Mouse (Mus musculus) limb, embryonic 14.5 days (tissue): ENCODE data around the gene Mlst8. TPM values are rescaled to one million over a fixed set of nuclear protein-coding genes. Genes with fewer than 3 reads are reported as not detected.

Experiments used
- ATAC-seq: fragments of 200-750 bp; cut with Nextera tagmentation; 2 replicates; pipeline ENCODE4 v1.8.0; 2017; ENCODE audit warnings: low read depth, moderate number of reproducible peaks, moderate TSS enrichment; ENCODE audit not compliant: low FRiP score
- DNase-seq: peaks from one replicate; pipeline ENCODE4 v3.0.0-alpha.2; 2015; ENCODE audit warnings: low spot score
- H3K27ac ChIP-seq: fragments of 300-500 bp; sonication (generic); replicated peaks from 2 replicates; pipeline ENCODE4 v1.5.1; 2014; ENCODE audit warnings: low read depth, mild to moderate bottlenecking, low read length, moderate library complexity, mixed read lengths
- H3K27me3 ChIP-seq: fragments of 300-500 bp; sonication (generic); 2 replicates; pipeline ENCODE4 v1.6.1; 2014; ENCODE audit warnings: low read length, mixed read lengths; ENCODE audit not compliant: control insufficient read depth, insufficient read depth
- H3K36me3 ChIP-seq: fragments of 300-500 bp; sonication (generic); 2 replicates; pipeline ENCODE4 v1.6.1; 2014; ENCODE audit warnings: mild to moderate bottlenecking, low read length, moderate library complexity, mixed read lengths; ENCODE audit not compliant: control insufficient read depth, insufficient read depth
- H3K4me1 ChIP-seq: fragments of 300-500 bp; sonication (generic); 2 replicates; pipeline ENCODE4 v1.6.1; 2014; ENCODE audit warnings: antibody characterized with exemption, low read length, mixed read lengths; ENCODE audit not compliant: control insufficient read depth, insufficient read depth
- H3K4me2 ChIP-seq: fragments of 300-500 bp; sonication (generic); replicated peaks from 2 replicates; pipeline ENCODE4 v1.6.1; 2014; ENCODE audit warnings: low read depth, mild to moderate bottlenecking, low read length, moderate library complexity; ENCODE audit not compliant: severe bottlenecking
- H3K4me3 ChIP-seq: fragments of 300-500 bp; sonication (generic); replicated peaks from 2 replicates; pipeline ENCODE4 v1.5.1; 2014; ENCODE audit warnings: low read length
- H3K9ac ChIP-seq: fragments of 300-500 bp; sonication (generic); 2 replicates; pipeline ENCODE4 v1.6.1; 2014; ENCODE audit warnings: mild to moderate bottlenecking, low read depth, low read length, moderate library complexity; ENCODE audit not compliant: severe bottlenecking
- H3K9me3 ChIP-seq: fragments of 300-500 bp; sonication (generic); 2 replicates; pipeline ENCODE4 v1.6.1; 2016; ENCODE audit warnings: low read length; ENCODE audit not compliant: control insufficient read depth
- POLR2A ChIP-seq: fragments of 200-500 bp; IDR thresholded peaks from 2 replicates; pipeline ENCODE4 v1.8.0; 2012; ENCODE audit warnings: inconsistent platforms, mild to moderate bottlenecking, moderate library complexity, borderline replicate concordance; ENCODE audit not compliant: insufficient read depth, insufficient read length; ENCODE audit errors: extremely low read depth
- WGBS: fragments of 180-500 bp; shearing (Covaris S2); extraction: QIAGEN DNeasy Blood & Tissue Kit; methylation state at CpG from one replicate; pipeline ENCODE4 v1.1.7; 2014; 5-methylcytosine and 5-hydroxymethylcytosine counted together
- polyA plus RNA-seq, 2 experiments: library from polyadenylated mRNA; depleted of rRNA in 1 of 2; stranded (reverse) in 1 of 2; unstranded in 1 of 2; fragments of >200 nt; fragmentation: Nextera tagmentation in 1 of 2; extraction: Ambion mirVana in 1 of 2; gene quantifications; 2 replicates each; pipeline versions ENCODE4 v1.2.1 to v1.2.3; 2012 to 2014

Mlst8 gene
- polyA plus RNA-seq, 2 experiments: 27.8 to 46.3 TPM

DNA sequence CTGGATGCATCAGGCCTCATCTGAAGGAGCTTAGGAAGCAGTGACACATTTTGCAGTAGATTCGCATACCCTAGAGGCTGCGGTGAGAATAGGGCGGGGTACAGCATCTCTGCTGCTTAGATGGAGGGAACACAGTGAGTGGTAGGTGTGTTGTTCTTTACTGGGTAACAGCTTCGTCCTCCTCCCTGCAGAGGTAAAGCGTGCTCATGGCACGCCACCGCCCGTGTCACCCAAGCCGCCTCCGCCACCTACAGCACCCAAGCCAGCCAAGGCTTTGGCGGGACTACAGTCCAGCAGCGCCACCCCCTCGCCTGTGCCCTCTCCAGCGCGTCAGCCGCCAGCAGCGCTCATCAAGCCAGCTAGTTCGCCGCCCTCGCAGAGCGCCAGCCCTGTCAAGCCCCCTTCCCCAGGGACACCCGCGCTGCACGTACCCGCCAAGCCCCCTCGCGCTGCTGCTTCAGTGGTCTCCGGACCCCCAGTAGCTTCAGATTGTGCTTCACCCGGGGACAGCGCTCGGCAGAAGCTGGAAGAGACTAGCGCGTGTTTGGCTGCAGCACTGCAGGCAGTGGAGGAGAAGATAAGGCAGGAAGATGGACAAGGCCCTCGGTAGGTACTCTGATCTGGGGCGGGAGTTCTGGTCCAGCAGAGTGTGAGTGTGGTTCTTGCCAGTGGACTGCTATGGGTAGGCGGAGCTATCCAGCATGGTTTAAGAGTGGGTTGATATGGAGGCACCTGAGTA, 27.6 kb upstream of the Mlst8 start:
- H3K4me3 ChIP-seq: no peak overlapping the region
- no peak for DNase-seq
- no peaks in the 10 kb centered on the region for H3K27me3 ChIP-seq
- H3K27ac ChIP-seq: no peak overlapping the region
- H3K4me2 ChIP-seq: 0 out of 2 replicates have a peak overlapping the region, but pooled peaks have one; percentile 11
- 0 out of 2 replicates have a peak overlapping the region, but pooled peaks have one; percentile 12 for H3K9ac ChIP-seq
- WGBS: 28% methylated on average over 36 of the region's 36 CpGs
- ATAC-seq: no peak
- no peaks in the 10 kb centered on the region for H3K9me3 ChIP-seq
- TF ChIP-seq POLR2A: no peak
- no peaks in the 10 kb centered on the region for H3K4me1 ChIP-seq
- H3K36me3 ChIP-seq: peaks cover 67% of the 10 kb centered on the region

DNA sequence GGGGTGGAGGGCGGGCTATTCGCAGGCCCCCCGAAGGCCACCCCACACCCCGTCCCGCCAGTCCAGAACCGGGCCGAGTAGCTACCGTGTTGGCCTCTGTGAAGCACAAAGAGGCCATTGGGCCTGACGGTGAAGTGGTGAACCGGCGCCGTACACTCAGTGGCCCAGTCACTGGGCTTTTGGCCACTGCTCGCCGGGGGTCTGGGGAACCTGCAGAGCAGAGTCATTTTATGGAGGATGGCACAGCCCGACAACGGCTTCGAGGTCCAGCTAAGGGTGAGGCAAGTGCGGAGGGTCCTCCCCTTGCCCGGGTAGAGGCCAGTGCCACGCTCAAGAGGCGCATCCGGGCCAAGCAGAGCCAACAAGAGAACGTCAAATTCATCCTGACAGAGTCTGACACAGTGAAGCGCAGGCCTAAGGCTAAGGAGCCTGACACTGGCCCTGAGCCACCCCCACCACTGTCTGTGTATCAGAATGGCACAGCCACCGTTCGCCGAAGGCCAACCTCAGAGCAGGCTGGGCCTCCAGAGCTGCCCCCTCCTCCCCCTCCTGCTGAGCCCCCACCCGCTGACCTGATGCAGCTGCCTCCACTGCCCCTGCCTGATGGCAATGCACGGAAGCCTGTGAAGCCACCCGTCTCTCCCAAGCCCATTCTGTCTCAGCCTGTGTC, 26.5 kb upstream of the Mlst8 start:
- WGBS: 91% methylated on average over 26 of the region's 30 CpGs
- Histone ChIP-seq H3K27me3 (no peaks in the 10 kb centered on the region), H3K27ac (no peak overlapping the region), H3K4me1 (no peaks in the 10 kb centered on the region), H3K9me3 (no peaks in the 10 kb centered on the region), H3K4me2 (no peak overlapping the region), H3K36me3 (peaks cover 59% of the 10 kb centered on the region), H3K9ac (no peak overlapping the region), H3K4me3 (no peak overlapping the region)
- DNase-seq (no peak), ATAC-seq (no peak)
- no peak for TF ChIP-seq POLR2A

DNA sequence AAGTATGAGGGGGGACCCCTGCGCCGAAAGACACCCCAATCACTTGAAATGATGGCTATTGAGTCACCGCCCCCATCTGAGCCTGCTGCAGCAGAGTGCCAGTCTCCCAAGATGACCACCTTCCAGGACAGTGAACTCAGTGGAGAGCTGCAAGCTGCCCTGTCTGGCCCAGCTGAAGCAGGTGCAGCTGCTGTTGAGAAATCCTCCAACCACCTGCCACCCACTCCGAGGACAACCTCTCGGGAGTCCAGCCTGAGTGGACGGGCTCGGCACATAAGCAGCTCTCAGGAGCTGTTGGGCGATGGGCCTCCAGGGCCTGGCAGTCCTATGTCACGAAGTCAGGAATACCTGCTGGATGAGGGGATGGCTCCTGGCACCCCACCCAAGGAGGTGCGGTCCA, 25.2 kb upstream of the Mlst8 start:
- Histone ChIP-seq H3K4me2 (no peak overlapping the region), H3K36me3 (peaks cover 53% of the 10 kb centered on the region), H3K4me1 (no peaks in the 10 kb centered on the region), H3K9ac (no peak overlapping the region), H3K27ac (no peak overlapping the region), H3K9me3 (no peaks in the 10 kb centered on the region), H3K27me3 (no peaks in the 10 kb centered on the region), H3K4me3 (no peak overlapping the region)
- 91% methylated on average over 10 of the region's 10 CpGs for WGBS
- DNase-seq (no peak), ATAC-seq (no peak)
- no peak for TF ChIP-seq POLR2A

DNA sequence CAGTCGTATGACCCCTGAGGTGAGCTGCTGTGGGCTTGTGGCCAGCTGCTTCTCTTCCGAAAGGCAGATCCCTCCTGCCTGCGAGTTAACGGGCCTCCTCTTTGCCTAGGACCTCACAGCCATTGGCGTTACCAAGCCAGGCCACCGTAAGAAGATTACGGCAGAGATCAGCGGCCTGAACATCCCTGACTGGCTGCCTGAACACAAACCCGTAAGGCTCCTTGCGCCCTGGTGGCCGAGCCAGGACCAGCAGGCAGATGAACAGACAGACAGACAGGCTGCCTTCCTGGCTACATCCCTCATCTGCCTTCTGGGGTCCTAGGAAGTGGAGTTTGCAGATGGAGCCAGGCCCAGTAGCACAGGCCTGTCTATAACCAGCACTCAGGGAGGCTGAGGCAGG, 23.3 kb upstream of the Mlst8 start:
- TF ChIP-seq POLR2A: no peak
- Histone ChIP-seq H3K27me3 (no peaks in the 10 kb centered on the region), H3K4me2 (no peak overlapping the region), H3K4me1 (no peaks in the 10 kb centered on the region), H3K27ac (no peak overlapping the region), H3K4me3 (no peak overlapping the region), H3K36me3 (peaks cover 42% of the 10 kb centered on the region), H3K9me3 (no peaks in the 10 kb centered on the region), H3K9ac (no peak overlapping the region)
- 46% methylated on average over 11 of the region's 11 CpGs for WGBS
- DNase-seq (no peak), ATAC-seq (no peak)

DNA sequence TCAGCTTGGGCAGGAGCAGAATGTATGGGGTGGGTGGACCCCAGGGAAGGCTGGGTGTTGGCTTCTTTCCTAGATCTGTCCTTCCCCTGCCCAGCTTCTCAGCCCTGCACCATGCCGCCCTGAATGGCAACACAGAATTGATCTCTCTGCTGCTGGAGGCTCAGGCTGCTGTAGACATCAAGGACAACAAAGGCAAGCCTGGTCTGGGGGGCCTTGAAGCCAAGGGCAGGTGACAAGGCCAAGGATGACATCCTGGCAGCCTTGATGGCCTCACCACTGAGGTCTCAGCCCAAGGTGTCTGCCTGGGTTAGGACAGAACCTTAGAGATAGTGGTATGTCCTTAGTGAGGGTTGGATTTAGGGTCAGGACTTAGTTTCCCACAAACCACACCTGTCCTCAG, 17.1 kb upstream of the Mlst8 start:
- no peak overlapping the region for H3K27ac ChIP-seq
- H3K9me3 ChIP-seq: no peaks in the 10 kb centered on the region
- H3K36me3 ChIP-seq: peaks cover 14% of the 10 kb centered on the region; the same call in 1 of the 2 replicates
- WGBS: 100% methylated on average over 1 of the region's 1 CpGs
- DNase-seq (no peak), ATAC-seq (no peak)
- H3K4me2 ChIP-seq: no peak overlapping the region
- no peaks in the 10 kb centered on the region for H3K27me3 ChIP-seq
- H3K9ac ChIP-seq: no peak overlapping the region
- no peak overlapping the region for H3K4me3 ChIP-seq
- TF ChIP-seq POLR2A: no peak
- no peaks in the 10 kb centered on the region for H3K4me1 ChIP-seq
